Mouse (Mus musculus) NIH3T3 (cell line): ENCODE data around the gene Tmem98.

ENCODE experiments used
- DNase-seq: peaks from one replicate; pipeline ENCODE4 v3.0.0-alpha.2; 2012; ENCODE audit warnings: low read depth

Gene Tmem98

DNA sequence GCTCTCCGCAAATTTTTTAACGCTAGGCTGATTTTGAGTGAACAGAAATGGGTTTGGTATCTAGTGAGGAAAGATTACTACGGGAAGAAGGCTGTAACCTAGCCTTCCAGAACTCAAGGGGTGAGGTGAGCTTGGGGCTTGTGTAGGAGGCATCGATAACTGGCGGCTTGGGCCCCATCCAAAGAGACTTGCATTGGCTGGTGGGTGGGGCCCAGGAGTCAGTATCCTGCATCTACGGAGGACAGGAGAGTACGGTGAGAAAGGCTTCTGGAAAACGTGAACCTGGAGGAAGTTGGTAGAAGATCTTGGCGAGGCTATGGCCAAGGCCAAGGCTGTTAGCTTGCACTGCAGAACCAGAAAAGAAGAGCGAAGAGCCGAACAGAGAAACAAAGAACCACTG lies 44.5 kb downstream of the Tmem98 start:
- no peak for DNase-seq

DNA sequence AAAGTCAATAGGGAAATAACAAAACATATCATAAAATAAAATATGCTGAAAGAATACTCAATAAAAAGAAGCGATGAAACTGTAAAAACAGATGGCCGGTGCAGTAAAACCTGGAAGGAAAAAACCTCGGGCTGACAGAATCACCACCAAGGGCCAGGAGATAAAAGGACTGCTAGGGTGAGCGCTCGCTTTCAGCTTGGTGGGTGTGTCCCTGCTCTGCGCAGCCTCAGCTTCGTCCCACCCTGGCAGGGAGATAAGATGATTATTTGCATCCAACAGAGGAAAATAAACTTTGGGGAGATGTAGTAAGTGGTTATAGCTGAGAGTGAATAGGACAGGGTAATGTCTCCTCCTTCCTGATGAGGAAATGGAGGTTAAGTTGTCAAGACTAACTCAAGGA lies 44.9 kb downstream of the Tmem98 start:
- DNase-seq = no peak

DNA sequence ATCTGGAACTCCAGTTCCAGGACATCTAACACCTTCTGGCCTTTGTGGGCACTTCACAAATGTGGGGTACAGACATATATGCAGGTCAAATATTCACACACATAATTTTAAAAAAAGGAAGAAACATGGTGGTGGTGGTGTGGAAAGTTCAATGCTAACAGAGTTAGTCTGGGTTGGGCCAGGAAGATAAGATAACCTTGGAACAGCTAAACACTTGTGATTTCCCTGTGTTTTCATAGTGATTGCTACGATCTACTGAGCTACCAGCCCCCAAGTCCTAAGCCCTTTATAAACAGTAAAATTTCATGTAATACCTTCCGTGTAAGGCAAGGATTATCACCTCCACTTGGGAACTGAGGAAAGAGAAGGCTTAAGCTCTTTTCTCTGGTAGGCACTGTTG lies 46.9 kb downstream of the Tmem98 start:
- DNase-seq = no peak

DNA sequence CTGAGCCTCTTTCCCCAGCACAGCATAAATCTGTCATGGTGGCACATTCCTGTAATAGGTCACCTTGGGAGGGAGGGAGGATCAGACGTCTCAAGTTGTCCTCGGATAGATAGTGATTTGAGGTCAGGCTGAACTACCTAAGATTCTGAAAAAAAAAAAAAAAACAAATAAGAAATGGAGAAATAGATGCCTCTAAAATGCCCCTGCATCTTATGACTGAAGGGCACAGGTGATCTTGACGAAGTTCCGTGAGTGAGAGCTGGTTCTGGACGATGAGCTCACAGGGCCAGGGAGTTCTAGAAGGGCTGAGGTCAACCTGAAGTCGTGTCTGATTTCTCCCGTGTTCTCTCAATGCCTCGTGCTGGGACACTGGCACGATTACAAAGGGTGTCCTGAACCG lies 48.1 kb downstream of the Tmem98 start, which contains the start of gene Spaca3:
Gene Spaca3 (plus strand): TSS at position 301 of the 400 bp plus-strand sequence.
- DNase-seq = no peak

DNA sequence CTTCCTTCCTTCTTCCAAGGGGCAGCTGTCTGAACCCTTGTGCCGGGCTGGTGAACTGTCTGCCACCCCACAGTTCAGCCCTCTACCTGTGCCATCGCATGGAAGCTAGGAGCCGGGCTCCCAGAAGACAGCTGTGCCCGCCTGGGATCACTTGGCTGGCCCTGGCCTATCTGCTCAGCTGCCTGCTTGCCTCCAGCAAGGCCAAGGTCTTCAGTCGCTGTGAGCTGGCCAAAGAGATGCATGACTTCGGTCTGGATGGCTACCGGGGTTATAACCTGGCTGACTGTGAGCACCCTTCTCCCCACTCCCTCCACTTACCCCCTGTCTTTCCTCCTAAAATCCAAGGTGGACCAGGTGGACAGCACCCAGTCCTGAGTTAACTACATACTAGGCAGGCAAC lies 53.0 kb downstream of the Tmem98 start:
- DNase-seq = no peak

DNA sequence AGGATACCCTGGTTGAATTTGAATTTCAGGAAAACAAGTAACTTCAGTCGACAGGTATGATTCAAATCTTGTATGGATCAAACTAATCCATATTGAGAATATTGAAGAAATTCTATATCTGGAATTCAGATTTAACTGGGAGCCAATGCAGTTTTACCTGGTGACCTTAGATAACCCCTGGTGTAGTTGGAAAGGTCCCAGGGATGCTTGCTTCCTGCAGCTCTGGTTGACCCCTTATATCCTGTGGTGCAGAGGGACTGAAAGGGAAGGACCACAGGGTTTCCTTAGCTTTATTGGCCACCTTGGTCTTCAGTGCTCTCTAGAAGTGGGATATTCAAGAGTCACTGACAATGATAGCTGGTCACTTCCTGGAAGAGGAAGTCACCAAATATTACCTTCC lies 58.1 kb downstream of the Tmem98 start:
- no peak for DNase-seq
